Mouse (Mus musculus) leukemia stem cell, adult 10-12 weeks (primary cell): Measurements from ENCODE around the gene Donson. TPM values are rescaled to one million over a fixed set of nuclear protein-coding genes. Genes with fewer than 3 reads are reported as not detected.

ENCODE experiments used
- polyA plus RNA-seq: library from polyadenylated mRNA; stranded (reverse); fragments of >175 nt; gene quantifications from 2 replicates; pipeline ENCODE4 v1.2.3, GENCODE M21; 2012; ENCODE audit warnings: low replicate concordance

Donson gene
- polyA plus RNA-seq = 75.3 and 84.4 TPM in 2 replicates

DNA sequence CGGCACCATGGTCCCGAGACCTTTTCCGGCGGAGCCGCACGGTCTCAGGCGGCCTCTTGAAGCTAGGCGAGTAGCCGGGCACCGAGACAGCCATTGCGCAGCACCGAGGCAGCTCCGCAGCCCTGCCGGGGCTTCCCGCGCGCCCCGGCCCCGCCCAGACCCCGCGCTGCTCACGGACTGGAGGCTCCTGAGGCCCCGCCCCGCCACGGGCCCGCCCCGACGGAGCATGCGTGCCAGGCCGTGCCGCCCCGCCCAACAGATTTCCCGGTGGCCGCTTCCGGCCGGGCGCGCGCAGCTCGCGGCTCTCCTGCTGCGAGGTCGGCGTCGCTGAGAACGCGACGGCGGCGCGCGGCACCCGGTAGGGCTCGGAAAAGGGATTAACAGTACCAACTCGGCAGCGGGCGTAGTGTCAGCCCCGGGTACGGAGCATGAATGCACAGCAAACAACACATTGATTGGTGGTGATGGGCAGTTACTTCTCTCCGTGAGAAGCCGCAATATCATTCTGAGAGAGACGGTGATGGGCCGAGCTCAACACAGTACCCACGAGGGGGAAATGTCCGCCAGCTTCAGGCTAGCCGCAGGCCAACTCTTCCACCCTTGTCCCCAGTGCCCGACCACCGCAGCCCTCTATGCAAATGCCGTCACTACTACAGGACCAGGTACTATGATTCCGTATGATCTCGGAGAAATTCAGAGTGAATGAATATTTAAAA, at the start of gene Donson:
Donson (minus strand) TSS at position 152 of the 716 bp plus-strand sequence.

DNA sequence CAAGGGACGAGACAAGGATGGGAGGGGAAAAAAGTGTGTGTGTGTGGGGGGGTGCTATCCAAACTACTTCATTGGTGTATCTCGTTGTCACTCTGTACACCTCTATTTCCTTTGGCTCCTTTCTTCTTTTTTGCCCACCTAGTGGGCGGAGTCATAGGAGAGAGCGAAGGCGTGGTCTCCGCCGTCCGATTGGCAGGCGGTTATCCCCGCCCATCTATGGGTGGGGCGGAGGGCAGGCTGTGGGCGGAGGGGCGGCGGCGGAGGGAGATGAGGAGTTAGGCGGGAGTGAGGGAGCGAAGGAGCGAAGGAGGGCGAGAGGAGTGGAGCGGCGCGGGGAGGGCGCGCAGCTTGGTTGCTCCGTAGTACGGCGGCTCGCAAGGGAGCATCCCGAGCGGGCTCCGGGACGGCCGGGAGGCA, 40.5 kb upstream of the Donson start, which contains the start of gene Itsn1:
Itsn1 (plus strand) TSS at position 216 of the 417 bp plus-strand sequence.

DNA sequence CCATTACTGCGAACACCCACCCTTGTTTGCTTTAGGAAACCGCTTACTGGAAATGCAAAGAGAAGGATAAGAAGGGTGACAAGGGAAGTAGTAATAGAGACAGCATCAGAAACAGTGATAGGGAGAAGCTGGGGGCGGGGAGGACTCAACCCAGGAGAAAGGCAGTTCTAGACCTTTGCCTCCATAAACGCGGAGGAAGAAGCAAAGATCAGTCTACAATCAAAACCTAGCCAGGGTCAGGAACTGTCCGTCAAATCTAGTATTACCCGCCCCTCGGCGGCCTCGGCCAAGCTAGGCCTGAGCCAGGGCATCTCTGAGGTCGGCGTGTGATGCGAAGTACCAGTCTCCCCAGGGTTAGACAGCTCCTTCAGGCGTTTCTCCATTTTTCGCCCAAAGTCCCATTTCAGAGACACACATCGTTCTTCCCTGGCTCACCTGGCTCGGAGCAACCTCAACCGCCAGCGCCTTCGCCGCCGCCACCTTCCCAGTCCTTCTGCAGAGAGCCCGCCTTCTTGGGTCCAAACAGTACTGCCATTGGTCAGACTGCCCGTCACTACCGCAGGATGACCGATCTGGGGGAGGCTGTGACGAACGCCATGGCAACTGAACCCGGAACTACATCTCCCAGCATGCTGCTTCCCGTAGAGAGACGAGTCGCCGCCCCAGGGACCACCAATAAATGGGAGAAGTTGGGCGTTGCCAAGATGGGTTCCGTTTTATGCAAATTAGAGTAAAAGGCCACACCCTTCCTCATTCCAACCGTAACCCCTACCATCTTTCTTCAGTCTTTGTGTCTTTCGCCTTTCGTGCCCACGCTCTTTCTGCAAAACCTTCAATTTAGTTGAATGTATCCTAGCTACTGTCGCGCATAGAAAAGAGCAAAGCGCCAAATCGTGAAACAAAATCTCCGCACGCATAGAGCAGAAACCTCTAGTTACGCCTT, 39.8 kb upstream of the Donson start, which contains the start of gene Cryzl1:
Cryzl1 (minus strand) TSS at position 853 of the 943 bp plus-strand sequence.

DNA sequence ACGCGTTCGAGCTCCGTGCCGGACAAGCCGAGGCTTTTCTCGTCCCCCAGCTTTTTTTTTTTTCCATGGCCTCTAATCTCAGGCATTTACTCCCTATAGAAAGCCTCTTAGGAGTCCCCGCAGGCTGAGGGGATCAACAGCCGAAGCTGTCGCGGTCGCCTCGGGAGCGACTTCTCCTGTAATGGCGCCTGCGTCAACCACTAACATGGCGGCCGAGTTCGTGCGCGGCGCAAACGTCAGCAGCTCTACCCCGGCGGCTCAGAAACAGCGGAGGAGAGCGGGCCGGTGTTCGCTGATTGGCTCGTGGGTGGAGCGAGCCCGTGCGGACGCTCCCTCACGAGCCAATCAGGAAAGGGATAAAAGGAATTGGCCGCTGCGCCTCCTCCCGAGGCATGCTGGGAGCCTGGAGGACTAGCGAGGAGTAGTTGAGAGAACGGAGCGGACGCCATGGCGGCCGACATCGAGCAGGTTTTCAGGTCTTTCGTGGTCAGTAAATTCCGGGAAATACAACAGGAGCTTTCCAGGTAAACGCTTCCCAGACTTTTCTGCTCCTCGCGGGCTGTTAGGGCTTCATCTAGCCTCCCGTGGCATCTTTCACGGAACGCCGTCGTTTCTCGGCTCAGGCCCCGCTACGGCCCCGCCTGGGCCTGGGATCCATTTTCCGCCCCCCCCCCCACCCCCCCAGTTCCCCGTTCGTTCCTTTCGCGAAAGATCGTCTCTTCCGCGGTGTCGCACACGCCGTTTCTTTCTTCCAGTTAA, 40.9 kb downstream of the Donson start, which contains the start of gene Son:
Son (plus strand) TSS at position 46 of the 759 bp plus-strand sequence.

DNA sequence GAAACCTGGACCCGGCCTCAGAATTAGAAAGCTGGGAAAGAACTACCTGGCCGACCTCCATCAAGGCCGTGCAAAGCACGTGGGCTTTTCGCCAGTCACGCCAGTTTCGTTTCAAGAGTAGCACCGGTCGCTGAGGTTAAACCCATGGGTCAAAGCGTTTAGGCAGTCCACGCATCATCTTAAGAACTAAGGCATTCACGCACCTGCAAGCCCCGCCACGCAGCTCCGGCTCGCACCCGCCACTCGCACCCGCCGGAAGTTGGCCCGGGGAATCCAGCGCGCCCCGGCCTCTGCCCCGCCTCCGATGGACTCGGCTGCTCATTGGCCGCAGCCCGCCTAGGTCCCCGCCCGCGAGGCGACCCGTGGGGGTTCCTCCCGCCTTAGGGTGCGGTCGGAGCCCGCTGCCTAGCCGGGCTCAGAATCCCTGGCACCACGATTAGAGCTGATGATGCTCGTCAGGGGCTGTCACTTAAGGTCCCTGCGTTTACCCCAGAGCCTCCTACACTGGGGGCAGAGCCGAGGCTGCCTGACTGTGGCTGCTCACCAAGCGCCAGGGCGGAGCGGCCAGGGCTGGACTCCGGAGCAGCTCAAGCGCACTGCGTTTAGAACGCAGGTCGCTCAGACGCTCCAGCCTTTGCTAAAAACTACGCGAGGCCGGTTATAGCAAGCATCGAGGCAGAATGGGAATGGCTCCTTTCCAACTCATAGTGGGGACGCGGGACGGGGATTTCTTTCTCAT, 41.7 kb downstream of the Donson start, which contains the start of gene Gart:
Gart (minus strand) TSS at position 272 of the 739 bp plus-strand sequence.

Other genes with a start within 250 kb of the Donson start
- gene Ifnar1, start 203.5 kb downstream of the Donson start, polyA plus RNA-seq = 5.5 and 6.8 TPM in 2 replicates
- gene Ifngr2, start 141.7 kb downstream of the Donson start, polyA plus RNA-seq = 21.4 and 46.2 TPM in 2 replicates
- 0.30 and 1.6 TPM in 2 replicates for gene Tmem50b, start 91.0 kb downstream of the Donson start, polyA plus RNA-seq
- gene Dnajc28, start 69.7 kb downstream of the Donson start, polyA plus RNA-seq = 0.97 and 1.1 TPM in 2 replicates
- 151 and 211 TPM in 2 replicates for gene Gart, start 41.8 kb downstream of the Donson start, polyA plus RNA-seq
- 41.8 and 57.8 TPM in 2 replicates for gene Son, start 41.3 kb downstream of the Donson start, polyA plus RNA-seq
- 1.1 and 2.3 TPM in 2 replicates for gene Cryzl1, start 40.2 kb upstream of the Donson start, polyA plus RNA-seq
- 24.1 and 41.3 TPM in 2 replicates for gene Itsn1, start 40.5 kb upstream of the Donson start, polyA plus RNA-seq